Mouse (Mus musculus) mature B cell (primary cell): ENCODE data around the gene Slxl1.
"Not testable (repeated sequence)": the region's sequence is repeated elsewhere in the genome, so short reads cannot be mapped to it uniquely, and the experiment has no call there.

Experiments
- in situ Hi-C: fragments of 300-500 bp; cut with MboI; formaldehyde crosslinking; loops from 2 replicates; pipeline ENCODE4 v1.14.3; 2019

Slxl1 gene

DNA sequence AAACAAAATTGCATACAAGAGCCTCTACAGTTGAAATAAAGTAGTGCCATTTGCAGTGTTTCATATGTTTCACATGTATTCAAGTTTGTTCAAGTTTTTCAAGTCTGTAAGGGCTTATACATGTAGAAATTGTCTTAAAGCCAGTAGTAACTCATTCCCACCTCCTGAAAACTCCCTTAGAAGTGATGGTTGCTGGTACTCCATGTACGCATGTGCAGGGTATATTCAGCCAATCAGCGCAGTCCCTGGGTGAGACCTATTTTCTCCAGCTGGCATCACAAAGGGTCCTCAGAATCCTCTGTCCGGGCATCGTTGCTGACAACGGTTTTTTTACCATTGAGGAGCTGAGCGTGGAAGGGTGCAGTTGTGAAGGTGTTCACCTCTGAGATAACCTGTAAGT, at the start of gene Slxl1:
Gene Slxl1, plus strand, starts transcription at position 301 of the 400 bp plus-strand sequence.
- in situ Hi-C loops = not testable (repeated sequence)
